Mouse (Mus musculus) midbrain, embryonic 12.5 days (tissue): ENCODE measurements around the gene Tmem242. TPM values are rescaled to one million over a fixed set of nuclear protein-coding genes. Genes with fewer than 3 reads are reported as not detected.

Source experiments
- ATAC-seq: fragments of 200-750 bp; cut with Nextera tagmentation; 2 replicates; pipeline ENCODE4 v1.8.0; 2017; ENCODE audit warnings: low read depth, moderate TSS enrichment, moderate library complexity; ENCODE audit not compliant: low FRiP score
- H3K27ac ChIP-seq: fragments of 300-500 bp; sonication (generic); replicated peaks from 2 replicates; pipeline ENCODE4 v1.5.1; 2016; ENCODE audit warnings: mild to moderate bottlenecking
- H3K27me3 ChIP-seq: fragments of 300-500 bp; sonication (generic); 2 replicates; pipeline ENCODE4 v1.6.1; 2016; ENCODE audit warnings: mild to moderate bottlenecking
- H3K36me3 ChIP-seq: fragments of 300-500 bp; sonication (generic); 2 replicates; pipeline ENCODE4 v1.6.1; 2016
- H3K4me1 ChIP-seq: fragments of 300-500 bp; sonication (generic); 2 replicates; pipeline ENCODE4 v1.6.1; 2016
- H3K4me2 ChIP-seq: fragments of 300-500 bp; sonication (generic); replicated peaks from 2 replicates; pipeline ENCODE4 v1.6.1; 2016; ENCODE audit warnings: mild to moderate bottlenecking, moderate library complexity
- H3K4me3 ChIP-seq: fragments of 300-500 bp; sonication (generic); 2 replicates; pipeline ENCODE4 v1.5.1; 2016; ENCODE audit warnings: mild to moderate bottlenecking
- H3K9ac ChIP-seq: fragments of 300-500 bp; sonication (generic); replicated peaks from 2 replicates; pipeline ENCODE4 v1.6.1; 2016; ENCODE audit warnings: mild to moderate bottlenecking, moderate library complexity
- H3K9me3 ChIP-seq: fragments of 300-500 bp; sonication (generic); 2 replicates; pipeline ENCODE4 v1.6.1; 2016; ENCODE audit warnings: mild to moderate bottlenecking
- WGBS: fragments of 180-500 bp; shearing (Covaris S2); methylation state at CpG from one replicate; pipeline ENCODE4 v1.1.7; 2016; 5-methylcytosine and 5-hydroxymethylcytosine counted together
- polyA plus RNA-seq: library from polyadenylated mRNA; unstranded; fragments of >200 nt; fragmentation: Nextera tagmentation; extraction: Ambion mirVana; gene quantifications from 2 replicates; pipeline ENCODE4 v1.2.1, GENCODE M21; 2016

Tmem242 gene
- polyA plus RNA-seq, 1 experiment from 2014 or later, result 122 TPM

DNA sequence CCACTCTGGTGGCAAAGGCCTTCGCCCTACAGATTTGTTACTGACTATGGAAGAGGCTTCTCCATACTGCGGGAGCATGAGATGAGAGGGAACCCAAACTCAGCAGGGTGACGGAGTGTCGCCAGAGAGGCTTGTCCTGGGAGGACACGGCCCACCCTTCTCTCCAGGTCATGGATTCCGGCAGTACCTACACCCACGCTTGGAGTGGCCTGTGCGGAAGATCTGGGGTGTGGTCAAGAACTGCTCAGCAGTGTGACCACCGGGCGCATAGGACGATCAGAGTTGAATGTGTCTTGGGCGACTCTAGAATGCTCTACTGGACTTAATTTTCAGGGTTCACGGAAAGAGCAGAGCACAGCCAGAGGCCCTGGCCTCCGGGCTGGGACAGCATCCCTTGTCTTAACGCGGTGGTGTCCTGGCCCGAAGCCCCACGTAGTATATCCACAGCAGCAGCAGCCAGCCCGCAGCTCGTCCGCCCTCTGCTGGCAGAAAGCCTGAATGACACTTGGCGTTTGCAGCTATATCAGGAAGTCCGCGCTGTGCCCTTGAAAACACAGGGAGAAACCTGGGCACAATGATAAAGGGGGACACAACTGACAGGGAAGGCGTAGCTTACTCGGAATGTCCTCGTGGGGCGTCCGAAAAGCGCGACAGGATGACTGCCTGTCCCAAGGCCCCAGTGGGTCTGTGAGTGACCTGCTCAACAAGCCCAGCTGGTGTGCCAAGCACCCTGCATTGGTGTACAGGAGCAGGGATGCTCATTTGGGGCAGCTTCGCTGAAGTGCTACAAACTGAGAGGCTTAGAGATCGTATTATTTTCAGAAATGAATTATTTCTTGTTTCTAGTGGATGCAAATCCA lies 42.7 kb downstream of the Tmem242 start:
- 31% methylated on average over 33 of the region's 33 CpGs for WGBS
- H3K9me3 ChIP-seq, result no peaks in the 10 kb centered on the region
- 0 out of 2 replicates have a peak, but pooled peaks cover 2% of the 10 kb centered on the region for H3K4me1 ChIP-seq
- H3K4me2 ChIP-seq, result 0 out of 2 replicates have a peak overlapping the region, but pooled peaks have one; percentile 17
- peak; percentile 84 for ATAC-seq
- H3K27me3 ChIP-seq, result peaks cover 17% of the 10 kb centered on the region
- H3K36me3 ChIP-seq, result no peaks in the 10 kb centered on the region
- H3K4me3 ChIP-seq, result no peak overlapping the region
- H3K9ac ChIP-seq, result no peak overlapping the region
- no peak overlapping the region for H3K27ac ChIP-seq

DNA sequence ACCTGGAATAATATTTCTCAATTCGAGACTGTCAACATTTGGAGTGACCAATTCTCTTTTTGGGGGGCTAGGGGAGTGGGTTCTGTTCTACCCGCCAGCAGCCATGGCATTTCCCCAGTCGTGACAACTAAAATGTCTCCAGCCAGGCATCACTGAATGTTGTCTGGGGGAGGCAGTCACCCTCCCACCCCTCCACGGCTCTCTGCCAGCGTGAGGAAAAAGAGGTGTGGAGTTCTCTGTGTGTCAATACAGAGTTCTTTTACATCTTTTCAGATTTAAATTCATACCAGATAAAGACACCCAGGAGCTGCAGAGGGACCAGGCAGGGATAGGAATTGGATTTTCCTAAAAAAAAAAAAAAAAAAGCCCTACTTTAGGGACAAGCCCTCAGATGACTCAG lies 43.8 kb downstream of the Tmem242 start:
- WGBS, result 72% methylated on average over 5 of the region's 5 CpGs
- Histone ChIP-seq H3K9ac (no peak overlapping the region), H3K9me3 (no peaks in the 10 kb centered on the region), H3K36me3 (no peaks in the 10 kb centered on the region), H3K27ac (no peak overlapping the region), H3K4me2 (no peak overlapping the region), H3K4me3 (no peak overlapping the region), H3K27me3 (peaks cover 17% of the 10 kb centered on the region), H3K4me1 (no peaks in the 10 kb centered on the region)
- ATAC-seq, result no peak

DNA sequence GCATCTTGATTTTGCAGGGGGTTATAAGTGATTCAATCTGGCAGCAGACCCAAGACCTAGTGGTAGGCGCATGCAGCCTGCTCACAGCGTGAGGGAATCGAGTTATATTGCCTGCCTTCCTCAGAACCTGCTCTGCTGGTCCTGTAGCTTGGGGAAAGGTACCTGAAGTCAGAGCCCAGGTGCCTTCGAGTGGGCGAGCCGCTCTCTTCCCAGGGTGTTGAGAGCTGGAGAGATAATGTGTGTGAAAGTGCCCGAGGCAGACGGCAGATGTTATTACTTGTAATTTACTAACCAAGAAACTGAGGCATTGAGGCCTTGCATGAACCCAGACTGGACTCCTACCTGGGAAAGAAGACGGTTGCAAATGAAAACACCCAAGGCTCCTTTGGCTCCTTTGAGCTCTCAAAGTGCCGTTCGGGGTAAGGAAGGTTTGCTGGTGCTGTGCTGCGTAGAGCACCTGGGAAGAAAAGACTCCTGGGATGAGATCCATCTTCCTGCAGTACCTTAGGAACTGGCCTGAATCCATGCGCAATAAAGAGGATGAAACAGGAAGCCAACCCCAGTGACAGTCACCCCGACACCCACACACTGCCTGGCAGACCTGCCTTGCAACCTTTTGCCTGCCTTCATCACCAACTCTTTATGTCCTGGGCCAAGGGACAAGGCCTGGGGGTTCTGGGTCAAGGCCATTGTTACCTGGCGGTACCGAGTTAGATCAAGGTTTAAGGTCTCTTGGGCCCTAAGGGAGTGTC lies 44.4 kb downstream of the Tmem242 start:
- Histone ChIP-seq H3K9me3 (no peaks in the 10 kb centered on the region), H3K4me2 (no peak overlapping the region), H3K27me3 (peaks cover 17% of the 10 kb centered on the region), H3K9ac (no peak overlapping the region), H3K36me3 (no peaks in the 10 kb centered on the region), H3K27ac (no peak overlapping the region), H3K4me3 (no peak overlapping the region), H3K4me1 (peaks cover 2% of the 10 kb centered on the region; the same call in 1 of the 2 replicates)
- 91% methylated on average over 16 of the region's 16 CpGs for WGBS
- ATAC-seq, result no peak

DNA sequence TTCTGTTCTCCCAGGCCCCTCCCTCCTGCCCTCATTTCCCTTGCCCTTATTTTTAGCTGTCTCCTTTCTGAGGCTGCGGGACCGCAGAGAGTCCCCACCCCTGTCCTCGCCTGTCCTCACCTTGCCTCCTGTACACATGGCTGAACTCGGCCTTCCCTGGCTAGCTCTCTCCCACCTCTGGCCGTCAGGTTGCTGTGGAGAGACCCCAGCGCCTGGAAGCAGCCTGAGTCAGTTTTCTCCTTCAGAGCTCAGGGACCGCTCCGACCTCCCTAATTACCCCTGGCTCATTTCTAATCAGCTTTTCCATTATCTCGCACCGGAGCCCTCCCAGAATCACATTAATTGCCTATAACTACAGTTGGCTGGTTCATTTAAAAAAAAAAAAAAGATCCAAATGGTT lies 49.4 kb downstream of the Tmem242 start:
- H3K9ac ChIP-seq, result no peak overlapping the region
- no peaks in the 10 kb centered on the region; the same call in 1 of the 2 replicates for H3K27me3 ChIP-seq
- H3K27ac ChIP-seq, result no peak overlapping the region
- H3K4me1 ChIP-seq, result peaks cover 4% of the 10 kb centered on the region; the same call in 1 of the 2 replicates
- WGBS, result 65% methylated on average over 10 of the region's 10 CpGs
- no peak for ATAC-seq
- no peaks in the 10 kb centered on the region for H3K36me3 ChIP-seq
- H3K4me3 ChIP-seq, result no peak overlapping the region
- H3K4me2 ChIP-seq, result no peak overlapping the region
- H3K9me3 ChIP-seq, result no peaks in the 10 kb centered on the region

DNA sequence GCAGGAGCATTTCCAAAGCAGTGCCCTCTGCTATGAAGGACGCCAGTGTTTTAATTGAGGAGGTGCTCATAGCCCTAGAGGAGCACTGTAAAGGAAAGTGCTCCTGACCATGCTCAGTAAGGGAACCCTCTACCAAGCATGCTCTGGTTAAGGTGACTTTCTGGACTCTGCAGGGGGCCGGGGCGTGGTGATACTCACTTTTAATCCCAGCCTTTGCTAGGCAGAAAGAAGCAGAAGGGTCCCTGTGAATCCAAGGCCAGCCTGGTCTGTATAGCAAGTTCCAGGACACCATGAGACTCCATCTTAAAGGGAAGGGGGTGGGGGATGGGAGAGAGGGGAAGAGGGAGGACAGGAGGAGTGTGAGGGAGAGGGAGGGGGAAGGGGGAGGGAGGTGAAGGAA lies 51.7 kb downstream of the Tmem242 start:
- Histone ChIP-seq H3K9me3 (no peaks in the 10 kb centered on the region), H3K4me2 (no peak overlapping the region), H3K27me3 (no peaks in the 10 kb centered on the region; the same call in 1 of the 2 replicates), H3K27ac (no peak overlapping the region), H3K4me1 (peaks cover 4% of the 10 kb centered on the region; the same call in 1 of the 2 replicates), H3K9ac (no peak overlapping the region), H3K4me3 (no peak overlapping the region), H3K36me3 (no peaks in the 10 kb centered on the region)
- ATAC-seq, result no peak
- WGBS, result 51% methylated on average over 3 of the region's 3 CpGs

DNA sequence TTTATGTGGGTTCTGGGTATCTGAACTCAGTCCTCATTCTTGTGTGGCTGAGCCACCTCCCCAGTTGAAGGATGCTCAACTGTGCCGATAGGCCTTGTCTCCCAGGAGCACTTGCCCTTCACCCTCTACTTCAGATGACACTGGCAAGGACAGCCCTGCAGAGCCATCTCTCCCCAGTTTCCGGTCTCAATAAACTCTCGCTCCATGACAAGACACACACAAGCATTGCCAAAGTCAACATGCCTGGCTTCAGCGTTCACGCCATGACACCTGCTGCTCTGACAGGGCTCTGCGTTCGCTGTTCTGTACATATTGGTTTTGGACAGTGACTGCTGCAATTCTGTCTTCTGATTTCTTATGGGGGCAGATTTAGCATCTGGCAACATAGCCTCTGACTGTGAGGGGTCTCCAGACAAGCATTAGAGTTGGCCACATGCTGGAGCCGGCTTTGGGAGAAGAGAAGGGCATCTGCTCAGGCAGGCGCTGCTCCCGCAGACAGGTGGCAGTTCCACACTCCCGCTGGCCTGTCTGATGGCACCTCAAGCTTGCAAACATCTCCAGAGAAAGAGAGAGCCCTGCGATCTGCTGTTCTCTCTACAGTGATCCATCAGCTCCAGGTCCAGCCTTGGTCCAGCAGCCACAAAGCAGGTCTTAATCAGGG lies 53.0 kb downstream of the Tmem242 start:
- no peak overlapping the region for H3K27ac ChIP-seq
- ATAC-seq, result no peak

DNA sequence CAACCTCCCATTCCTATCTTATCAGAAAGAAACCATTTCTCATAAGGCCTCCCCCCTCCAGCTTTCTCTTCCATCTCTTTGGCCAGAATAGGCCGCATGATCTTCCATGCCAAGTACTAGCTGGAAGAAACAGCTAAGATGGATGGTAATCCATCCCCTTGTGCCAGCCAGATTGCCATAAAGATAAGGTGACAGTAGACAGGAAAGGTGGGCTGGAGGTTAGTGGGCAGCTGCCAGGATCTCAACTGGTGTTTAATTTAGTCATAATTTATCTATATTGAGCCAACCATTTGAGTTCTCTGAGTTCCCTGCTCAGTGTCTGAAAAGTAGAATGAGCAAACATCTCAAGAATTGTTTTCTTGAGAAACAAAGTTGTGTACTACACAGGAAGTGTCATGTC lies 54.4 kb downstream of the Tmem242 start:
- no peaks in the 10 kb centered on the region; the same call in none of the 2 replicates for H3K27me3 ChIP-seq
- no peak overlapping the region for H3K4me2 ChIP-seq
- H3K36me3 ChIP-seq, result no peaks in the 10 kb centered on the region
- no peak overlapping the region for H3K27ac ChIP-seq
- no peak overlapping the region for H3K9ac ChIP-seq
- peaks cover 3% of the 10 kb centered on the region; the same call in 1 of the 2 replicates for H3K4me1 ChIP-seq
- no peaks in the 10 kb centered on the region for H3K9me3 ChIP-seq
- ATAC-seq, result no peak
- no peak overlapping the region for H3K4me3 ChIP-seq
- WGBS, result 95% methylated on average over 1 of the region's 1 CpGs

More for the DNA sequence above, 53.0 kb downstream of the Tmem242 start:
- 87% methylated on average over 12 of the region's 12 CpGs for WGBS
- Histone ChIP-seq H3K36me3 (no peaks in the 10 kb centered on the region), H3K4me2 (no peak overlapping the region), H3K9me3 (no peaks in the 10 kb centered on the region), H3K27me3 (no peaks in the 10 kb centered on the region; the same call in none of the 2 replicates), H3K9ac (no peak overlapping the region), H3K4me3 (no peak overlapping the region), H3K4me1 (peaks cover 4% of the 10 kb centered on the region; the same call in 1 of the 2 replicates)

DNA sequence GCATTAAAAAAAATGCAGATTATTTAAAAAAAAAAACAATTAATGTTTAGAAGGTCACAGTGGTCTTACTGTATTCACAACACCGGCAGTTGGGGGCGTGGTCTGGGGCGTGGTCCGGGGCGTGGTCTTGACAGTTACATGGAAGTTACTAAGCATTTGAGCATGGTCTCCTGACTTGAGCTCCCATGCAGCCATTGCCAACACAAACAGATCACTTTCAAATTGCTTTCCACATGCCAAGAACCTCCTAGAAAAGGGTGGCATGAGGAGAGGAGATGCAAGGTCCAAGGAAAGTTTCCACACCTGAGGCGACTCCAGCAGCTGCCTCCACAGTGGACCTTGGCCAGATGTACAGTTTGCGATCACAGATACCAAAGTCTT lies 62.1 kb downstream of the Tmem242 start:
- Histone ChIP-seq H3K4me2 (peak overlapping the region; percentile 22; the same call in 1 of the 2 replicates), H3K27ac (no peak overlapping the region), H3K4me1 (peaks cover 12% of the 10 kb centered on the region), H3K9me3 (no peaks in the 10 kb centered on the region), H3K27me3 (no peaks in the 10 kb centered on the region; the same call in 1 of the 2 replicates), H3K9ac (no peak overlapping the region), H3K4me3 (no peak overlapping the region), H3K36me3 (no peaks in the 10 kb centered on the region)
- 32% methylated on average over 7 of the region's 7 CpGs for WGBS
- ATAC-seq, result no peak

DNA sequence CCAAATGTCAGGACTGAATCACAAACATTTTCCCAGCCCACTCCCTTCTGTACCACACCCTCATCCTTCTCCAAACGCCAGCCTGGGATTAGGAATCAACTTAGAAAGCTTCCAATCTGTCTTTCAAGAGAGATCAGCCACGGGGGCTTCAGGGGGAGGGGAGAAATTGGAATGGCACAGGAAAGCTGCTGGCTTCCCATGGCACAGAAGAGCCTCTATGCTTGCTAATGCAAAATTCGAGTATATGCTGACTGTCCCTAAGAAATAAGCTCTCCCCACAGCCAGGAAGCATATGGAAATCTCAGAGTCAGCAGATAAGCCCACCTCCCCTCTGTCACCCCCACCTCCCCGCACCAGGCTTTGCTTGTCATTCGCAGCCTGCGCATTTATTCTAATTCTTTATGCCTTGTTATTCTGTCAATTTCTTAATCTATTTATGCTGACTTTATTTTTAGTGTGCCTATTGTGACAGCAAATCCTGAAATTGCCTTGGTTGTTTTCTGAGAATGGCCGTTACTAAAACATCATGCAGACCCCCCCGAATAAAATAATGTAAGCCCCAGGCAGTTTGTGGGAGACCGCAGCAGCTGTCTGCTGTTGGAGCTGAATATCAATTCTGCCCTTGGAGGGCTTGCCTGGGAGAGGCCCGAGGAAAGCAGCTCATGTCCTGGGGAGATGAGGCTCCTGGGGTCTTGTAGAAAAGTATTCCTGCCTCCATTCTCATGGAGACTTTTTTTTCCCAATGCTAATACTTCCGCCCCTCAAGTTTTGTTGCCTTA lies 62.7 kb downstream of the Tmem242 start:
- H3K4me2 ChIP-seq, result peak overlapping the region; percentile 22
- H3K4me1 ChIP-seq, result peaks cover 12% of the 10 kb centered on the region
- no peaks in the 10 kb centered on the region for H3K27me3 ChIP-seq
- H3K27ac ChIP-seq, result peak overlapping the region; percentile 44
- WGBS, result 25% methylated on average over 11 of the region's 11 CpGs
- H3K9me3 ChIP-seq, result no peaks in the 10 kb centered on the region
- H3K4me3 ChIP-seq, result no peak overlapping the region
- H3K9ac ChIP-seq, result peak overlapping the region; percentile 28
- ATAC-seq, result peak; percentile 69; the same call in 1 of the 2 replicates
- H3K36me3 ChIP-seq, result no peaks in the 10 kb centered on the region

DNA sequence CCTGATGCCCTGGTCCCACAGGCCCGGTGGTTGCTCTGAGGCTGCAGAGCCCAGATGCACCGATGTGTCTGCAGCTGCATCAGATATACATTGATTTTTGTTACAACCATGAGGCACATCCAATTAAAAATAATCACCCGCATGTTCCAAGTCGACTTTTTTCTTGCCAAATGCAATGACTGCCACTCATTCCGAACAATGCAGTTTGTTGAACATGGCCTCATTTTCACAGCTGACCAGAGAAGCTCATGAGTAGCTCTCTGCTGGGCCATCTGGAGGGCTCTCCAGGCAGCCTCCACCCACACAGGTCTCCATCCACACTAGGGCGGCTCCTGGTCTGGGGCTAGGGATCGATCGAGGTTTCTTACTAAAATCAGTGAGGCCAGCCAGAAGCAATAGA lies 67.1 kb downstream of the Tmem242 start:
- no peak overlapping the region for H3K4me2 ChIP-seq
- ATAC-seq, result no peak
- peaks cover 11% of the 10 kb centered on the region for H3K4me1 ChIP-seq
- H3K27ac ChIP-seq, result no peak overlapping the region
- WGBS, result 84% methylated on average over 8 of the region's 8 CpGs
- H3K9me3 ChIP-seq, result no peaks in the 10 kb centered on the region
- H3K4me3 ChIP-seq, result no peak overlapping the region
- no peaks in the 10 kb centered on the region for H3K27me3 ChIP-seq
- H3K9ac ChIP-seq, result no peak overlapping the region
- no peaks in the 10 kb centered on the region for H3K36me3 ChIP-seq

DNA sequence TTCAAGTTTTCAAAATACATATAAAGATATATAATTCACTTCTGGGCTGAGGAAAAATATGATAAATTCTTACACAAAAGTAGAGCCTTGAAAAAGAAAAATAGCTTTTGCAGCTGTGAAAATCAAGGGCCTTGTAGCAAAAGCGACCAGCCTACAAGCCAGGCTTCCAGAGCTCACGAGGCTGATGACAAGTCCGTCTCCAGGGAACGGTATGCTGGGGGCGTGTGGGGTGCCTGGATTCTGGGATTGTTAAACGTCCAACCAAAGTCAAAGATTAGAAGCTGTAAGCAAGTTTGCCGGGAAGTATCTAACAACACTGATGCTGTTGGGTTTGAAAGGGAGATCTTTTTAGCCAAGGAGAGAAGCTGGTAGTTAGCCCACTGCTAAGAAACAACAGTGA lies 68.5 kb downstream of the Tmem242 start:
- H3K9ac ChIP-seq, result no peak overlapping the region
- no peaks in the 10 kb centered on the region for H3K36me3 ChIP-seq
- ATAC-seq, result no peak
- H3K27me3 ChIP-seq, result no peaks in the 10 kb centered on the region
- no peak overlapping the region for H3K4me2 ChIP-seq
- H3K4me3 ChIP-seq, result no peak overlapping the region
- H3K4me1 ChIP-seq, result no peaks in the 10 kb centered on the region
- no peaks in the 10 kb centered on the region for H3K9me3 ChIP-seq
- H3K27ac ChIP-seq, result no peak overlapping the region
- 60% methylated on average over 7 of the region's 7 CpGs for WGBS
